In genomic region chr11:18905431-18905830, GRCm38 (mm10) we compare ENCODE assay signal across 23 mouse cellular contexts.
DNase-seq lines count a peak whose midpoint lies in the region.
"Had no signal": no experiment of that assay in that cellular context is flagged by ENCODE, and none has a peak within 500 bp of the region (broad histone marks: within the 10 kb centered on the region; RNA-seq: fewer than 3 reads in every experiment).

No protein-coding gene starts in this region.

- DNase-seq in adrenal gland, adult 2 months, result peak; percentile 38
- no peak for DNase-seq in adrenal gland, postnatal 14 days
- DNase-seq in 3134 (ENCODE audit: extremely low read depth, insufficient read length, low spot score), result peak; percentile 6
- DNase-seq in Muller cell, postnatal 12 days (ENCODE audit: inconsistent ontology term), result peak; percentile 37
- DNase-seq in fat pad, adult 2 months (ENCODE audit: extremely low read depth, low read depth, low spot score), result peak; percentile 61
- DNase-seq in gastrocnemius, adult 18-20 months (ENCODE audit: low spot score), result no peak
- DNase-seq in retina, postnatal 1 day, result no peak
- DNase-seq in cerebellum, adult 9-10 months, result no peak
- DNase-seq: adrenal gland, postnatal 36 days; cerebellum, adult 9-11 months; gastrocnemius, postnatal 10 days; heart, adult 18-20 months; heart, postnatal 10 days; kidney, adult 8-10 months; kidney, postnatal 4 days; layer of hippocampus, postnatal 36 days; left cerebral cortex, postnatal 4 days; liver, embryonic 13.5 days; lung, embryonic 14.5 days; lung, postnatal 14 days; right cerebral cortex, postnatal 4 days; thymus, adult 18-20 months; thymus, postnatal 25 days had no signal

Comparison
In these comparisons a context has a peak if more than half of its experiments do, and no peak if none do; other contexts are left out.
1. DNase-seq: peak in adrenal gland, adult 2 months (single experiment), 3134 (single experiment), Muller cell, postnatal 12 days (single experiment) and fat pad, adult 2 months (single experiment); none in adrenal gland, postnatal 14 days (single experiment), gastrocnemius, adult 18-20 months (single experiment), retina, postnatal 1 day (single experiment) and cerebellum, adult 9-10 months (single experiment).